ENCODE assay signal across 10 mouse cellular contexts in genomic region chr5:123229296-123229695, GRCm38 (mm10). TPM values are rescaled to one million over a fixed set of nuclear protein-coding genes. Genes with fewer than 3 reads are reported as not detected.
DNase-seq lines count a peak whose midpoint lies in the region; ATAC-seq and TF ChIP-seq lines count a peak whose summit lies in the region.
"Had no signal": no experiment of that assay in that cellular context is flagged by ENCODE, and none has a peak within 500 bp of the region (broad histone marks: within the 10 kb centered on the region; RNA-seq: fewer than 3 reads in every experiment).

No protein-coding gene starts in this region.

- intact Hi-C loops in gastrocnemius, adult 2 months (cut with DNase I) = no loop called here

- peak overlapping the region; percentile 76 for H3K4me3 ChIP-seq in gastrocnemius, adult 2 months
- H3K4me3 ChIP-seq in erythroblast, embryonic 14.5 days (replicated peaks) = peak overlapping the region; percentile 78
- H3K4me3 ChIP-seq in liver, embryonic 15.5 days (replicated peaks) = peak overlapping the region; percentile 94

- H3K27ac ChIP-seq in gastrocnemius, adult 2 months = no peak overlapping the region
- H3K27ac ChIP-seq in liver, embryonic 15.5 days (replicated peaks) = peak overlapping the region; percentile 86

- peaks cover 39% of the 10 kb centered on the region for H3K36me3 ChIP-seq in erythroblast, embryonic 14.5 days (ENCODE audit: control insufficient read depth)
- H3K36me3 ChIP-seq in liver, embryonic 15.5 days (replicated peaks) = peaks cover 14% of the 10 kb centered on the region

- no peak for ATAC-seq in liver, embryonic 15.5 days (ENCODE audit: insufficient read depth)

- WGBS in liver, embryonic 15.5 days (ENCODE audit: insufficient replicate concordance) = 76% methylated on average over 6 of the region's 6 CpGs

- peaks cover 36% of the 10 kb centered on the region for H3K4me1 ChIP-seq in erythroblast, embryonic 14.5 days (ENCODE audit: control insufficient read depth)
- H3K4me1 ChIP-seq in liver, embryonic 15.5 days (replicated peaks) = peaks cover 57% of the 10 kb centered on the region

- TF ChIP-seq CTCF in gastrocnemius, adult 2 months (IDR thresholded peaks at IDR 0.05) = no peak

- H3K9ac ChIP-seq in liver, embryonic 15.5 days = peak overlapping the region; percentile 95

- peak overlapping the region; percentile 82 for H3K4me2 ChIP-seq in liver, embryonic 15.5 days

- DNase-seq in gastrocnemius, adult 2 months = no peak
- no peak for DNase-seq in gastrocnemius, adult 8-10 months (ENCODE audit: low spot score in 2 of 2)
- peak; percentile 48 for DNase-seq in 416B (ENCODE audit: low read depth)
- DNase-seq in layer of hippocampus, adult 18-20 months (ENCODE audit: low spot score in 2 of 2) = no peak
- no peak for DNase-seq in left cerebral cortex, adult 18-20 months (ENCODE audit: low spot score in 2 of 2)
- no peak for DNase-seq in thymus, adult 18-20 months

- H3K27me3 ChIP-seq in erythroblast, embryonic 14.5 days (ENCODE audit: control insufficient read depth) = no peaks in the 10 kb centered on the region
- H3K27me3 ChIP-seq in liver, embryonic 15.5 days = no peaks in the 10 kb centered on the region

- no peaks in the 10 kb centered on the region for H3K9me3 ChIP-seq in erythroblast, embryonic 14.5 days (ENCODE audit: control insufficient read depth, low read length)
- H3K9me3 ChIP-seq in liver, embryonic 15.5 days (replicated peaks) = no peaks in the 10 kb centered on the region

RNA-seq across cellular contexts. Expression of gene Wdr66, which starts 22.6 kb away (rescaled TPM):
- 1 to 10 TPM in 1 of 2 experiments, under 1 TPM in 1; 0.56 to 1.5 TPM for total RNA-seq in gastrocnemius, adult 2 months (2021)
- total RNA-seq in gastrocnemius, adult 8-10 months (2022) = 1 to 10 TPM in 3 of 4 experiments, under 1 TPM in 1; 0.76 to 1.8 (median 1.2) TPM
- 0.02 and 0.06 TPM in 2 replicates for polyA plus RNA-seq in erythroblast, embryonic 14.5 days (2012)
- 0.14 TPM in 1 of 2 replicates, not detected in the other for polyA plus RNA-seq in liver, embryonic 15.5 days (2015; fragmentation: Nextera tagmentation; extraction: Ambion mirVana)
- total RNA-seq in layer of hippocampus, adult 18-20 months (2021) = 1 to 10 TPM; 4.6 to 6.0 TPM
- 1 to 10 TPM; 3.8 to 4.2 TPM for total RNA-seq in left cerebral cortex, adult 18-20 months (2021)

RNA-seq across cellular contexts. Expression of gene Hpd, which starts 46.8 kb away (rescaled TPM):
- not detected for total RNA-seq in gastrocnemius, adult 2 months (2021)
- total RNA-seq in gastrocnemius, adult 8-10 months (2022) = 1 to 10 TPM in 1 of 4 experiments, not detected in 3; 1.3 TPM
- polyA plus RNA-seq in erythroblast, embryonic 14.5 days (2012) = not detected in 2 replicates
- 61.7 and 87.5 TPM in 2 replicates for polyA plus RNA-seq in liver, embryonic 15.5 days (2015; fragmentation: Nextera tagmentation; extraction: Ambion mirVana)
- not detected for total RNA-seq in layer of hippocampus, adult 18-20 months (2021)
- under 1 TPM in 1 of 2 experiments, not detected in 1; 0.37 TPM for total RNA-seq in left cerebral cortex, adult 18-20 months (2021)
- total RNA-seq: ES-E14; neutrophil, adult 5-6 weeks had no signal
